Mouse (Mus musculus): ENCODE data around the gene Adamtsl5.

DNA sequence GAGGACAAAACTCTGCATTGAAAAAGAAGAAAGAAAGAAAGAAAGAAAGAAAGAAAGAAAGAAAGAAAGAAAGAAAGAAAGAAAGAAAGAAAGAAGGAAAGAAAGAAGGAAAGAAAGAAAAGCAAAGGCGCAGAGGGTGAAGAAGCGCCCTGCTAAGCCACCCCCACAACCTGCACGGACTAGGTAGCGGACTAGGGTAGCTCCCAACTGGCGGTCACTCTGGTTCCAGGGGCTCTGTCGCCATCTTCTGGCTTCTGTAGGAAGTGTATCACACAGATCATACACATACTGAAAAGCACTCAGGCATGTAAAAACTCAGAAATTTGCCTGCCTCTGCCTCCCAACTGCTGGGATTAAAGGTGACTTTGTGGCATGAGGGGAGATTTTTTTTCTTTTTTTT lies 25.9 kb upstream of the Adamtsl5 start:
- TF ChIP-seq EP300 (IDR thresholded peaks at IDR 0.05; ENCODE audit: insufficient read depth, low read depth, low read length) = no peak
- peak; percentile 81 for TF ChIP-seq CTCF (IDR thresholded peaks at IDR 0.05)
